Mouse (Mus musculus) kidney, adult 2 months (tissue): ENCODE results near the gene Perp.

ENCODE experiments used
- CTCF ChIP-seq: fragments of 200-500 bp; conservative IDR thresholded peaks from 2 replicates; pipeline ENCODE4 v1.5.1; 2011; ENCODE audit warnings: low read depth, mild to moderate bottlenecking, control low read depth, low read length, moderate library complexity, mixed read lengths; ENCODE audit not compliant: insufficient read depth, insufficient read length
- POLR2A ChIP-seq: fragments of 200-500 bp; IDR thresholded peaks from one replicate; pipeline ENCODE4 v1.6.1; 2011; ENCODE audit warnings: low read depth, low read length, control low read depth

GRCm38 (mm10) chr10:18888751-18889150, 43.9 kb downstream of the Perp start:
- TF ChIP-seq POLR2A: no peak
- TF ChIP-seq CTCF: no peak
